Mouse (Mus musculus): ENCODE measurements around the gene Krtap5-1. TPM values are rescaled to one million over a fixed set of nuclear protein-coding genes. Genes with fewer than 3 reads are reported as not detected.
"Not testable (repeated sequence)": the region's sequence is repeated elsewhere in the genome, so short reads cannot be mapped to it uniquely, and the experiment has no call there.

Gene Krtap5-1
- polyA plus RNA-seq, 1 experiment from 2014 or later: 0.56 TPM

DNA sequence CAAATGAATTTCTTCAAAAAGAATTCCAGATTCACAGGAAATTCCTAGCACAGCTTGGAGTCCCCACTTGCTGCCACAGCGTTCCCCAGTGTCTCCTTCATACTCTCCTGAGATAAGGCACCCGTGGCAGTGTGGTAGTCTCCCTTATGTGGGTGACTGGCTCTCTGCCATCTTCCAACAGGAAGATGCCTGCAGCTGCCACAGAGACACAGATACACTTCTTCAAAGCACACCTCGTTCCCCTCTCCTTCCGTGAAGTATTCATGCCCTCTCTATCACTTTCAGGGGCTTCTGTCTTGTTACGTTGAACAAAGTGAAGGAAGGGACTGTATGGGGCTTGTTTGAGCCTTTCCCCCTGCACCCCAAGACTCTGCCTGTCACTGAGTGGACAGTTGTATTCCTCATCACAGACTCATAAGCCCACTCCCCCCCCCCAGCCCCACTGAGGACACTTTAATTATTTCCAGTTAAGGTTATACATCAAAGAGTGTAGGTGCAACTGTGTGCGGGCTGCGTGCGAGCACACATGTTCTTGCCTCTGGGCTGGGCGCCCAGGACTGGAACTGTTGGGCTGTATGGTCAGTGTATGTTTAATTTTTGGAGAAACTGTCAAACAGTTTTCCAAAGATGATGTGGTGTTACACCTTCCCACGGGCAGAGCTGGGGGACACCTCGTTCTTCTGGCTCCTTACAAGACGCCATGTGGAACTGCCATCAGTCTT lies 26.6 kb upstream of the Krtap5-1 start:
- no peaks in the 10 kb centered on the region for H3K9me3 ChIP-seq (replicated peaks)
- no peak overlapping the region for H3K4me3 ChIP-seq (replicated peaks)
- no peak for ATAC-seq (ENCODE audit: insufficient number of reproducible peaks, low FRiP score, low TSS enrichment, low read depth)
- no peak overlapping the region for H3K9ac ChIP-seq
- no peak overlapping the region; the same call in 1 of the 2 replicates for H3K27ac ChIP-seq (replicated peaks)
- no peak overlapping the region for H3K4me2 ChIP-seq (replicated peaks)
- no peaks in the 10 kb centered on the region for H3K36me3 ChIP-seq
- WGBS: 78% methylated on average over 12 of the region's 12 CpGs
- peaks cover 5% of the 10 kb centered on the region; the same call in 1 of the 2 replicates for H3K4me1 ChIP-seq
- no peaks in the 10 kb centered on the region for H3K27me3 ChIP-seq

GRCm38 (mm10) chr7:142322641-142323040 lies 25.7 kb upstream of the Krtap5-1 start:
- Histone ChIP-seq H3K9ac (no peak overlapping the region), H3K27ac (replicated peaks) (no peak overlapping the region), H3K4me1 (peaks cover 13% of the 10 kb centered on the region), H3K36me3 (no peaks in the 10 kb centered on the region), H3K27me3 (no peaks in the 10 kb centered on the region), H3K4me3 (replicated peaks) (no peak overlapping the region), H3K4me2 (replicated peaks) (no peak overlapping the region), H3K9me3 (replicated peaks) (no peaks in the 10 kb centered on the region)
- ATAC-seq (ENCODE audit: insufficient number of reproducible peaks, low FRiP score, low TSS enrichment, low read depth): no peak
- WGBS: 77% methylated on average over 6 of the region's 6 CpGs

GRCm38 (mm10) chr7:142321637-142322306 lies 24.9 kb upstream of the Krtap5-1 start:
- not testable (repeated sequence) for H3K4me3 ChIP-seq (replicated peaks)

GRCm38 (mm10) chr7:142320906-142321305 lies 24.0 kb upstream of the Krtap5-1 start:
- ATAC-seq (ENCODE audit: insufficient number of reproducible peaks, low FRiP score, low TSS enrichment, low read depth): no peak
- no peak overlapping the region for H3K9ac ChIP-seq
- H3K27ac ChIP-seq (replicated peaks): peak overlapping the region; percentile 68
- no peaks in the 10 kb centered on the region for H3K36me3 ChIP-seq
- 19% methylated on average over 2 of the region's 2 CpGs for WGBS
- no peaks in the 10 kb centered on the region for H3K27me3 ChIP-seq
- no peak overlapping the region for H3K4me2 ChIP-seq (replicated peaks)
- H3K4me3 ChIP-seq (replicated peaks): no peak overlapping the region
- H3K4me1 ChIP-seq: peaks cover 16% of the 10 kb centered on the region
- no peaks in the 10 kb centered on the region for H3K9me3 ChIP-seq (replicated peaks)

More at GRCm38 (mm10) chr7:142321637-142322306, 24.9 kb upstream of the Krtap5-1 start:
- Histone ChIP-seq H3K27ac (replicated peaks) (peak overlapping the region; percentile 68; the same call in 1 of the 2 replicates), H3K4me1 (peaks cover 16% of the 10 kb centered on the region)
- not testable (repeated sequence) for H3K27me3 ChIP-seq; H3K36me3 ChIP-seq; H3K9ac ChIP-seq; H3K9me3 ChIP-seq (replicated peaks); H3K4me2 ChIP-seq (replicated peaks)
- peak; percentile 71 for ATAC-seq (ENCODE audit: insufficient number of reproducible peaks, low FRiP score, low TSS enrichment, low read depth)
- WGBS: 47% methylated on average over 4 of the region's 10 CpGs

GRCm38 (mm10) chr7:142319124-142319523 lies 22.2 kb upstream of the Krtap5-1 start:
- Histone ChIP-seq H3K36me3 (no peaks in the 10 kb centered on the region), H3K27me3 (no peaks in the 10 kb centered on the region), H3K4me3 (replicated peaks) (no peak overlapping the region), H3K4me1 (peaks cover 16% of the 10 kb centered on the region), H3K4me2 (replicated peaks) (no peak overlapping the region), H3K27ac (replicated peaks) (0 out of 2 replicates have a peak overlapping the region, but pooled peaks have one; percentile 1), H3K9ac (no peak overlapping the region), H3K9me3 (replicated peaks) (no peaks in the 10 kb centered on the region)
- ATAC-seq (ENCODE audit: insufficient number of reproducible peaks, low FRiP score, low TSS enrichment, low read depth): no peak
- WGBS: 67% methylated on average over 11 of the region's 11 CpGs

DNA sequence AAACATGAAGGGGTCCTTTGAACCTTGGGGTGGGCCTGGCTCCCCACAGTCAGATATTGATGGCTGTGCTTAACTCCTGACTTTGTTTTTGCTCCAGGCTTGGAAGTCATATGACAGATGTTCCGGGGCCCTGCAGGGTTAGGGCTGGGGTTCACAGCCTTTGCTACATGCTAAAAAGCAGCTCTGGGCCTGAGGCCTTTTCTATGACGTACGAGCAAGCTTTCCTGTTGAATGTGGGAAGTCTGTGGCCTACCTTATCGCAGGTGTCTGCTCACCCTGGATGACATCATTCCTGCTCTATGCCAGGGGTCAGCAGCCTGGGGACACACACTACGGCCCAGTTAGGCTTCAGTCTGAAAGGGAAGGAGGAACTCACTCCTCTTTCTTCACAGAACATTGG lies 20.3 kb upstream of the Krtap5-1 start:
- no peaks in the 10 kb centered on the region for H3K9me3 ChIP-seq (replicated peaks)
- no peaks in the 10 kb centered on the region for H3K36me3 ChIP-seq
- no peak overlapping the region for H3K9ac ChIP-seq
- H3K4me2 ChIP-seq (replicated peaks): no peak overlapping the region
- peaks cover 16% of the 10 kb centered on the region for H3K4me1 ChIP-seq
- H3K27me3 ChIP-seq: no peaks in the 10 kb centered on the region
- WGBS: 70% methylated on average over 5 of the region's 5 CpGs
- ATAC-seq (ENCODE audit: insufficient number of reproducible peaks, low FRiP score, low TSS enrichment, low read depth): no peak
- no peak overlapping the region for H3K27ac ChIP-seq (replicated peaks)
- H3K4me3 ChIP-seq (replicated peaks): no peak overlapping the region

DNA sequence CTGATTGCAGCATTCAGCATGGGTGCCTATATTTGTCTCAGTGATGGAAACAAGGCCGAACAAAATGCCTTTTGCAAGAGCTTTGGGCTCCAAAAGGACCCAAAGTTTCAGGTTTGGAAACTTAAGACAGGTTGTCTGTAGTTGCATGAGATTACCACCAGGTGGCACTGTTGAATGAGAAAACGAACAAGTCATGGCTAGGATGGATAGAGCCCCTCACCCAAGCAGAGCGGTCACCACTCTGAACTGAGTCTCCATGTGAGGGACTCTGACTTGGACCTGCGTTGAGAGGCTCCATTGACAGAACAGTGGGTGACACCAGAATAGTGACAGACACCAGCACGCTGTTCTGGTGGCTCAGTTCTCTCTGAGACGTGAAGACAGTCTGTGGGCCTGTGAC lies 19.6 kb upstream of the Krtap5-1 start:
- Histone ChIP-seq H3K36me3 (no peaks in the 10 kb centered on the region), H3K4me1 (peaks cover 16% of the 10 kb centered on the region), H3K4me2 (replicated peaks) (no peak overlapping the region), H3K4me3 (replicated peaks) (no peak overlapping the region), H3K27me3 (no peaks in the 10 kb centered on the region), H3K27ac (replicated peaks) (no peak overlapping the region), H3K9ac (no peak overlapping the region), H3K9me3 (replicated peaks) (no peaks in the 10 kb centered on the region)
- 42% methylated on average over 6 of the region's 6 CpGs for WGBS
- no peak for ATAC-seq (ENCODE audit: insufficient number of reproducible peaks, low FRiP score, low TSS enrichment, low read depth)

DNA sequence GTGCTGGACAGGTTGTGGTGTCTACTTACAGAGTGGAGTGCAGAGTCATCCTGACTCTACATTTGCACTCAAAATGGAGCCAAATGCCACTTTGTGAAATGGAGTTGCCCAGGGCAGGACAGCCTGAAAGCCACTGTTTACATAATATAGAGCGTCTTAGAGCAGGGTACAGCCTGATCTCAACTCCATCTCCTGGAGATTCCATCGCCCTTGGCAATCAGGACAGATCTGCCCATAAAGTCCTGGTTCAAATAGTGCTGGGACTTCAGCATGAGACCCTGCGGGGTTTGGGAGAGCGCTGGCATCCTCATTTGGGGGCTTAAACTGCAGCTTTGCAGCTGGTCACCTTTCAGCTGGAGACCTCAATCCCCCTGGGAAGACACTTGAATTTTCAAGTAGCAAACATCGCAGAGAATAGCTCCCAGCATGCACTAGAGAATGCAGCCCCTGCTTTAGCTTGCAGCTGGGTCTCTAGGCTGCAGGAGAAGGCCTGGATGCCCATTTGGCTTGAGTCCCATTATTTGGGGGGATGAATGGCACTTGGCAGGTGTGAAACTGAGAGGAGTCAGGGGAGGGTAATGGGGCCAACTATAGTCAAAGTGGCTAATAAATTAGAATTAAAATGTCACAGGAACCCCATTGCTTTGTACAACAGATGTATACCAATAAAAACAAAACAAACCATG lies 17.8 kb upstream of the Krtap5-1 start:
- Histone ChIP-seq H3K9me3 (replicated peaks) (no peaks in the 10 kb centered on the region), H3K4me3 (replicated peaks) (no peak overlapping the region), H3K4me2 (replicated peaks) (no peak overlapping the region), H3K36me3 (no peaks in the 10 kb centered on the region), H3K4me1 (peaks cover 10% of the 10 kb centered on the region; the same call in 1 of the 2 replicates), H3K9ac (no peak overlapping the region), H3K27ac (replicated peaks) (no peak overlapping the region), H3K27me3 (no peaks in the 10 kb centered on the region)
- 46% methylated on average over 5 of the region's 5 CpGs for WGBS
- no peak for ATAC-seq (ENCODE audit: insufficient number of reproducible peaks, low FRiP score, low TSS enrichment, low read depth)

- H3K4me2 ChIP-seq (replicated peaks); H3K9ac ChIP-seq; H3K4me3 ChIP-seq (replicated peaks); H3K27ac ChIP-seq (replicated peaks); H3K4me1 ChIP-seq; H3K27me3 ChIP-seq; H3K9me3 ChIP-seq (replicated peaks); ATAC-seq (ENCODE audit: insufficient number of reproducible peaks, low FRiP score, low TSS enrichment, low read depth); H3K36me3 ChIP-seq: not testable (repeated sequence)
- 81% methylated on average over 1 of the region's 1 CpGs for WGBS
Measured at GRCm38 (mm10) chr7:142303929-142304328, 7.0 kb upstream of the Krtap5-1 start.

DNA sequence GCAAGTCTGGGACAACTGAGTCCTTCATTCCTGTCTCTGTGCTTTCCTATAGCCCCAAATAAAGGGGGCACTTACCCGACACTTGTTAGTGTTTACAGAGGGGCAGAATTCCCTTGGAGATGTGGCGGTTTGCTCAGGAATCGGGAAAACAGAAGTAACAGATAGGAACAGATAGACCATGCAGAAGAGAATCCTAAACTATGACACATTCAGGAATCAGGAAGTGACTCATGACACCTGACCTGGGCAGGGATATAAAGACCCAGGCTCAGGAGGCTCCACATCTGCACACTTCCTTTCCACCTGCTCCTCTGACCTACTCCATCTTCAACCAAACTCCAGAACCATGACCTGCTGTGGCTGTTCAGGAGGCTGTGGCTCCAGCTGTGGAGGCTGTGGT lies 6.3 kb upstream of the Krtap5-1 start, which contains the start of gene Krtap5-4:
TSS of gene Krtap5-4 (plus strand) at position 301 of the 400 bp plus-strand sequence.
- H3K9me3 ChIP-seq (replicated peaks): no peaks in the 10 kb centered on the region
- no peak within 1 kb of the TSS for H3K27ac ChIP-seq (replicated peaks)
- H3K36me3 ChIP-seq: no peaks in the 10 kb centered on the region
- no peak within 1 kb of the TSS for H3K9ac ChIP-seq
- no peaks in the 10 kb centered on the region for H3K4me1 ChIP-seq
- H3K4me2 ChIP-seq (replicated peaks): no peak within 1 kb of the TSS
- WGBS: 70% methylated on average over 3 of the region's 3 CpGs
- no peaks in the 10 kb centered on the region for H3K27me3 ChIP-seq
- H3K4me3 ChIP-seq (replicated peaks): no peak within 1 kb of the TSS
- no peak for ATAC-seq (ENCODE audit: insufficient number of reproducible peaks, low FRiP score, low TSS enrichment, low read depth)

- H3K27ac ChIP-seq (replicated peaks); H3K4me1 ChIP-seq; H3K4me3 ChIP-seq (replicated peaks); H3K9ac ChIP-seq; H3K27me3 ChIP-seq; H3K9me3 ChIP-seq (replicated peaks); H3K4me2 ChIP-seq (replicated peaks); ATAC-seq (ENCODE audit: insufficient number of reproducible peaks, low FRiP score, low TSS enrichment, low read depth); H3K36me3 ChIP-seq: not testable (repeated sequence)
- WGBS: 28% methylated on average over 4 of the region's 4 CpGs
Measured at GRCm38 (mm10) chr7:142296108-142296507, 810 bp downstream of the Krtap5-1 start.

Data from embryonic facial prominence, embryonic 15.5 days (tissue).